Mouse (Mus musculus): Measurements from ENCODE around the gene Acmsd.

DNA sequence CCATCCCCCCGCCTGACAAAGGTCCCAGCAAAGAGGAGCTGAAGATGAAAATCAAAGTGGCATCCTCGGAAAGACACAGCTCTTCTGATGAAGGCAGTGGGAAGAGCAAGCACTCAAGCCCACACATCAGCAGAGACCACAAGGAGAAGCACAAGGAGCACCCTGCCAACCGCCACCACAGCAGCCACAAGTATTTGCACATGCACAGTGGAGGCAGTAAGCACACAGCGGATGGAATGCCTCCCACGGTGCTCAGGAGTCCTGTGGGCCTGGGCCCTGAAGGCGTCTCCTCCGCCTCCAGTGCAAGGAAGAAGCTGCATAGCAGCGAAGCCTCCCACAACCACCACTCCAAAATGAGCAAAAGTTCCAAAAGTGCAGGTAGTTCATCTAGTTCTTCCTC lies 73.7 kb downstream of the Acmsd start:
- TF ChIP-seq CTCF (IDR thresholded peaks at IDR 0.05; ENCODE audit: control insufficient read depth, insufficient read depth, insufficient replicate concordance, low read depth, low read length) (no peak), POLR2A (IDR thresholded peaks at IDR 0.05; ENCODE audit: control insufficient read depth, low read depth, low read length) (no peak)

Measured in testis, adult 2 months (tissue).